Mouse (Mus musculus) bone marrow macrophage, adult 2 months (primary cell): ENCODE results near the gene Sdk2.

Experiments
- CTCF ChIP-seq: IDR thresholded peaks from 2 replicates; pipeline ENCODE4 v1.5.1; 2012; ENCODE audit warnings: low read depth, mild to moderate bottlenecking, low read length, moderate library complexity
- POLR2A ChIP-seq: IDR thresholded peaks from 2 replicates; pipeline ENCODE4 v1.6.1; 2012; ENCODE audit warnings: mild to moderate bottlenecking, low read depth, low read length, borderline replicate concordance

- TF ChIP-seq CTCF (no peak), POLR2A (no peak)
Observed at GRCm38 (mm10) chr11:113928831-113929230, 138.0 kb downstream of the Sdk2 start.
